Mouse (Mus musculus): Measurements from ENCODE around the gene Pcmt1. TPM values are rescaled to one million over a fixed set of nuclear protein-coding genes. Genes with fewer than 3 reads are reported as not detected.
A peak's percentile ranks its signal among the peaks of the same experiment; 100 is the strongest.

The Pcmt1 gene
- polyA plus RNA-seq, 1 experiment: 17.4 TPM

GRCm38 (mm10) chr10:7596251-7596650, 84.7 kb downstream of the Pcmt1 start:
- 47% methylated on average over 1 of the region's 1 CpGs for whole genome bisulfite sequencing

GRCm38 (mm10) chr10:7594797-7595196, 86.1 kb downstream of the Pcmt1 start:
- WGBS: 46% methylated on average over 7 of the region's 7 CpGs
- no peak for DNase-seq (ENCODE audit: low read depth, low spot score)

More at GRCm38 (mm10) chr10:7596251-7596650, 84.7 kb downstream of the Pcmt1 start:
- DNase-seq (ENCODE audit: low read depth, low spot score): no peak

- DNase-seq (ENCODE audit: low read depth, low spot score): no peak
- 10% methylated on average over 8 of the region's 8 CpGs for WGBS
Measured at GRCm38 (mm10) chr10:7590792-7591191, 90.1 kb downstream of the Pcmt1 start.

DNA sequence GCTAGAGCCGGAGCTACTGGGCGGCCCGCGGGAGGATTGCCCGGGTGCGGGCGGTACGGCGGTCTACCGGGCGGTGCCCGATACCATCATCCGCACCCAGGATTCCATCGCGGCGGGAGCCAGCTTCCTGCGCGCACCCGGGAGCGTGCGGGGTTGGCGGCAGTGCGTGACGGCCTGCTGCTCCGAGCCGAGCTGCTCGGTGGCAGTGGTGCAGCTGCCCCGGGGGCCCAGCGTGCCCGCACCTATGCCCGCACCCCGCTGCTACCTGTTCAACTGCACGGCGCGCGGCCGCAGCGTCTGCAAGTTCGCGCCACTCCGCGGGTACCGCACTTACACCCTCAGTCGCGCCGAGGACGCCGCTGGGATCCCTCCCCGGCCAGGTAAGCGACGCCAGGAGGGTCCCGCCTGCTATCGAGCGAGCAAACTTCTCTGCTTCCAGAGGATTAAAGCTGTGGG, 90.7 kb downstream of the Pcmt1 start:
- WGBS: under 1% methylated on average over 54 of the region's 54 CpGs
- no peak for DNase-seq (ENCODE audit: low read depth, low spot score)

DNA sequence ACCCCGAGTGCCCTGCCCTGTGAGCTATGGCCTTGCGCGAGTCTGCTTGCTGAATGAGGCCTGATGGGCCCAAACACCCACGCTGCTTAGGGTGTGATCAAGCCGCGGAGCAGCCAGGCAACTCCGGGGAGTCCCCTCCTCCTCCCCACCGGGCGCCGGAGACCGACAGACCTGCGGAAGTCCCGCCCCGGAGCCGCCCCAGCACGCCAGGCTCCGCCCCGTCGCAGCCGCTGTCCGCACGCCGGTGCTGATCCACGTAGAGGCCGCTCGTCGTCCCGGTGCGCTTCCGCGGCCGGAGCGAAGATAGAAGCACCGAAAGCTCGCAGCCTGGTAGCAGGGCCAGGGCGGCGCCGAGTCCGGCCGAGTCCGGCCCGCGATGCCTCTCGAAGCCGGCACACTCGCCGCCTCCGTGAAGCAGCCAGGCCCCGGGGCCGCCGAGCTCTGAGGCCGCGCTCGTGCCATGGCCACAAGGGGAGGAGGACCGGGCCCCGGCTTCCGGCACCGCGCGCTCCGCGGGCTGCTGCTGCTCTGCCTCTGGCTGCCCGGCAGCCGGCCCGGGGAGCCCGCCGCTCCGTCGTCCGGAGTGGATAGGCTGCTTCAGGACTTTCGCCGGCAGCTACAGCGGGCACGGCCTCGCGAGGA, 91.2 kb downstream of the Pcmt1 start, which contains the start of gene Lrp11:
Gene Lrp11 (plus strand): TSS at position 209 of the 642 bp plus-strand sequence.
- under 1% methylated on average over 76 of the region's 76 CpGs for WGBS
- DNase-seq (ENCODE audit: low read depth, low spot score): peak; percentile 42

- no peak for DNase-seq (ENCODE audit: low read depth, low spot score)
- 71% methylated on average over 2 of the region's 2 CpGs for WGBS
Measured at GRCm38 (mm10) chr10:7586771-7587170, 94.2 kb downstream of the Pcmt1 start.

- no peak for DNase-seq (ENCODE audit: low read depth, low spot score)
- WGBS: 40% methylated on average over 7 of the region's 7 CpGs
Measured at GRCm38 (mm10) chr10:7582891-7583557, 97.9 kb downstream of the Pcmt1 start.

DNA sequence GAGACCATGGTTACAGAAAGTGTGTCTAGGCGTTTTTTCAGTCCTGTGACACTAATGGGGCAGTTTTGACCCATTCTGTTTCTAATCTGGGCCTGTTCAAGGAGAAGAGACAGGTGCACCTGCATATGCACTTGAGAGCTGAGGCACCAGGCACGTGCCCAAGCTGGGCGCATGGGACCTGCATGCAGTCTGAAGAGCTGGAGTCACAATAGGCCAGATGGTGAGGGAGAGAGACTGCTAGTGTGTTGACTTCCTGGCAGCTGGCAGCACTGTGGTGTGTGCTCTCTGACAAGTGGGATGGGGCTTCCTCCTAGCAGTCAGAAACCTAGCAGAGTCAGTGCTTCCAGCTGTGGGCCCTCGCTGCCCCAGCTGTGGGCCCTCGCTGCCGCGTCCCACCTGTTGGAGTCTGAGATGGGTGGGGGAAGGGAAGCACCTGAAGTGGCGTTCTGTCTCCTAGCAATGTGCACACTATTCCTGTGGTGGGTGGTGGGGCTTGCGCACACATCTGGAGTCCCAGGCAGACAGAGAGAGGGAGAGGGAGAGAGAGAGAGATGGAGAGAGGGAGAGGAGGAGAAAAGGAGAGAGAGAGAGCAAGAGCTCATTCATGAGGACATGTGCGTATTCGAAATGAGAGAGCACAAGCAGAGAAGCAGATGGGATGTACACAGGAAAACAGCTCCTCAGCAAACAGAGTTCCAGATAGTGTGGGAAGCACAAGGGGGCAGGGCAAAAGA, 98.6 kb downstream of the Pcmt1 start:
- 25% methylated on average over 11 of the region's 11 CpGs for WGBS

GRCm38 (mm10) chr10:7581401-7581800, 99.5 kb downstream of the Pcmt1 start:
- no peak for DNase-seq (ENCODE audit: low read depth, low spot score)
- WGBS: 91% methylated on average over 2 of the region's 2 CpGs

More for the DNA sequence above, 98.6 kb downstream of the Pcmt1 start:
- no peak for DNase-seq (ENCODE audit: low read depth, low spot score)

Other genes with a start within 250 kb of the Pcmt1 start
- 0.69 and 0.93 TPM in 2 replicates for gene Ulbp1, start 207.5 kb downstream of the Pcmt1 start, polyA plus RNA-seq (2012; rRNA removed)
- gene Lrp11, start 91.3 kb downstream of the Pcmt1 start, polyA plus RNA-seq (2012; rRNA removed): 1.7 and 2.4 TPM in 2 replicates
- gene Nup43, start 13.6 kb downstream of the Pcmt1 start, polyA plus RNA-seq (2012; rRNA removed): 8.4 and 13.5 TPM in 2 replicates
- 10.3 and 15.1 TPM in 2 replicates for gene Lats1, start 78 bp upstream of the Pcmt1 start, polyA plus RNA-seq (2012; rRNA removed)
- gene Katna1, start 44.9 kb upstream of the Pcmt1 start, polyA plus RNA-seq (2012; rRNA removed): 5.1 and 6.4 TPM in 2 replicates
- gene Ginm1, start 111.7 kb upstream of the Pcmt1 start, polyA plus RNA-seq (2012; rRNA removed): 18.5 and 20.8 TPM in 2 replicates
- gene Ppil4, start 111.8 kb upstream of the Pcmt1 start, polyA plus RNA-seq (2012; rRNA removed): 4.3 and 5.1 TPM in 2 replicates
- 6.5 and 10.3 TPM in 2 replicates for gene Zc3h12d, start 151.3 kb upstream of the Pcmt1 start, polyA plus RNA-seq (2012; rRNA removed)